Comparison of ENCODE assay signal across 8 mouse cellular contexts in the genomic region with DNA sequence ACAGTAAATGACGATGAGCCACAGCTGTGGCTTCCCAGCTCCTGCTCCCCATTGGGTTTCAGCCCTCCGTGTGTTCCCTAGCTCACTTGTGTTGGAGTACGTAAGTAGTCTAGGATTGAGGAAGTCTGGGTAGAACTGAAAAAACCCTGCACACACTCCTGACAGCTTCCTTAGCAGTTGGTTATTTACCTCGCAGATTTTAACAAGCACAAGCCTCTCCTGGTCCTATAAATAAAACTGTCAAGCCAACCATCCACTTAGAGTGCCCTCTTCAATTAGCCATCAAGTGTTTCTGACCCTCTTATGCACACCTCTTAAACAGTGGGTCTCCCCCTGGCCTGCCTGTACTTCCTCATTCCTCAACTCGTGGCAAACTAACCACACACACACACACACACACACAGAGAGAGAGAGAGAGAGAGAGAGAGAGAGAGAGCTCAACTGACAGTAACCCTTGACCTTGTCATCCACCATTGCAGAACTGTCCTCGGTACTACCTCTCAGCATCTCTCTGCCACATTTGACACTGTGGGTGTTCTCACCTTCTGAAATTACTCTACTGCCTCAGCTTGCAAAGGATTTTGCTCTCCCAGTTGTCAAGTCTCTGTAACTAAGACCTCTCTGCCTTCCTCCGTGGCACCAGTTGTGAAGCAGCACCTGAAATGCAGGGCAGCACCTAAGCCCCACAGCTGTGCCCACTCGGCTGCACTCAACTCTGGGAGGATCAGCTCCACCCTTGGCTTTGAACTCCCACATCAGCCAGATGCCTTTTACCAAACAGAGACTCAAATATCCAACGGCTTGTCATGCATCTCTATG. TPM values are rescaled to one million over a fixed set of nuclear protein-coding genes. Genes with fewer than 3 reads are reported as not detected.
DNase-seq lines count a peak whose midpoint lies in the region; ATAC-seq lines count a peak whose summit lies in the region.

No protein-coding gene starts in this region.

- ATAC-seq in heart, embryonic 11.5 days (replicated peaks; ENCODE audit: insufficient number of reproducible peaks, low FRiP score, low TSS enrichment), result no peak
- no peak for ATAC-seq in liver, embryonic 13.5 days (ENCODE audit: low read depth)

- peak overlapping the region; percentile 93 for H3K4me3 ChIP-seq in heart, embryonic 11.5 days (ENCODE audit: low read depth, low read length)
- peak overlapping the region; percentile 94 for H3K4me3 ChIP-seq in liver, embryonic 13.5 days (replicated peaks)

- H3K36me3 ChIP-seq in heart, embryonic 11.5 days (ENCODE audit: control insufficient read depth, insufficient read depth, low read length), result peaks cover 2% of the 10 kb centered on the region; the same call in 1 of the 2 replicates
- peaks cover 10% of the 10 kb centered on the region for H3K36me3 ChIP-seq in liver, embryonic 13.5 days

- WGBS in heart, embryonic 11.5 days (ENCODE audit: insufficient replicate concordance), result 48% methylated on average over 9 of the region's 9 CpGs
- 33% methylated on average over 9 of the region's 9 CpGs for WGBS in liver, embryonic 13.5 days (ENCODE audit: insufficient replicate concordance)

- no peaks in the 10 kb centered on the region for H3K27me3 ChIP-seq in heart, embryonic 11.5 days (ENCODE audit: control insufficient read depth, insufficient read depth, low read length)
- no peaks in the 10 kb centered on the region for H3K27me3 ChIP-seq in liver, embryonic 13.5 days

- H3K4me1 ChIP-seq in heart, embryonic 11.5 days (ENCODE audit: control insufficient read depth, insufficient read depth, low read length), result peaks cover 10% of the 10 kb centered on the region
- H3K4me1 ChIP-seq in liver, embryonic 13.5 days (replicated peaks), result peaks cover 47% of the 10 kb centered on the region

- peak; percentile 13 for DNase-seq in urinary bladder, postnatal 25 days (ENCODE audit: low spot score)
- no peak for DNase-seq in urinary bladder, adult 2 months (ENCODE audit: low spot score)
- no peak for DNase-seq in liver, embryonic 13.5 days
- peak; percentile 53 for DNase-seq in naive thymus-derived CD4-positive, alpha-beta T cell, adult 2 months (ENCODE audit: low read depth)
- no peak for DNase-seq in adrenal gland, postnatal 36 days
- DNase-seq in adrenal gland, postnatal 10 days, result no peak
- no peak for DNase-seq in adrenal gland, adult 18-20 months (ENCODE audit: low spot score in 2 of 2)

- 0 out of 2 replicates have a peak overlapping the region, but pooled peaks have one; percentile 73 for H3K27ac ChIP-seq in heart, embryonic 11.5 days (ENCODE audit: low read depth, low read length)
- H3K27ac ChIP-seq in liver, embryonic 13.5 days, result peak overlapping the region; percentile 95

- peak overlapping the region; percentile 84; the same call in 1 of the 2 replicates for H3K9ac ChIP-seq in heart, embryonic 11.5 days (ENCODE audit: low read depth, low read length)
- peak overlapping the region; percentile 97 for H3K9ac ChIP-seq in liver, embryonic 13.5 days

- peak overlapping the region; percentile 95 for H3K4me2 ChIP-seq in heart, embryonic 11.5 days
- H3K4me2 ChIP-seq in liver, embryonic 13.5 days, result peak overlapping the region; percentile 96

- H3K9me3 ChIP-seq in heart, embryonic 11.5 days (replicated peaks; ENCODE audit: control insufficient read depth, low read length), result no peaks in the 10 kb centered on the region
- H3K9me3 ChIP-seq in liver, embryonic 13.5 days (replicated peaks), result no peaks in the 10 kb centered on the region

RNA-seq across cellular contexts. Expression of gene Atp13a3, which starts 15.7 kb away (rescaled TPM):
- polyA plus RNA-seq in urinary bladder, adult 2 months (2012; rRNA removed), result 42.8 and 45.2 TPM in 2 replicates
- 14.3 TPM in 2 replicates for polyA plus RNA-seq in heart, embryonic 11.5 days (2014; fragmentation: Nextera tagmentation; extraction: Ambion mirVana)
- polyA plus RNA-seq in liver, embryonic 13.5 days (2015; fragmentation: Nextera tagmentation; extraction: Ambion mirVana), result 7.6 and 8.6 TPM in 2 replicates
- 10 to 100 TPM; 89.6 to 92.1 TPM for total RNA-seq in adrenal gland, postnatal 36 days (2021)
- total RNA-seq in adrenal gland, postnatal 10 days (2021), result 10 to 100 TPM; 85.2 to 92.0 TPM
- total RNA-seq in adrenal gland, adult 18-20 months (2021), result 10 to 100 TPM; 91.0 to 99.7 TPM

Comparison
In these comparisons a context has a peak if more than half of its experiments do, and no peak if none do; other contexts are left out.
1. DNase-seq: peak in urinary bladder, postnatal 25 days (single experiment) and naive thymus-derived CD4-positive, alpha-beta T cell, adult 2 months (single experiment); none in urinary bladder, adult 2 months (single experiment), liver, embryonic 13.5 days (single experiment), adrenal gland, postnatal 36 days (0 of 2), adrenal gland, postnatal 10 days (single experiment) and adrenal gland, adult 18-20 months (0 of 2).